Mouse (Mus musculus) cortical plate, adult 2 months (tissue): Measurements from ENCODE around the gene Tyrobp. TPM values are rescaled to one million over a fixed set of nuclear protein-coding genes. Genes with fewer than 3 reads are reported as not detected.

Experiments used
- H3K27ac ChIP-seq: fragments of 200-500 bp; 2 replicates; pipeline ENCODE4 v1.5.1; 2012; ENCODE audit warnings: low read length, control low read depth, inconsistent platforms; ENCODE audit not compliant: insufficient read depth
- H3K4me1 ChIP-seq: fragments of 200-500 bp; 2 replicates; pipeline ENCODE4 v1.6.1; 2011; ENCODE audit warnings: low read length; ENCODE audit not compliant: control insufficient read depth, insufficient read depth
- H3K4me3 ChIP-seq: fragments of 200-500 bp; 2 replicates; pipeline ENCODE4 v1.5.1; 2011; ENCODE audit warnings: mild to moderate bottlenecking, low read length, control low read depth; ENCODE audit not compliant: insufficient read depth
- CTCF ChIP-seq: fragments of 200-500 bp; IDR thresholded peaks from 2 replicates; pipeline ENCODE4 v1.5.1; 2011; ENCODE audit warnings: mild to moderate bottlenecking, control low read depth, low read length; ENCODE audit not compliant: insufficient read depth; ENCODE audit errors: extremely low read depth
- POLR2A ChIP-seq: fragments of 200-500 bp; IDR thresholded peaks from 2 replicates; pipeline ENCODE4 v1.6.1; 2011; ENCODE audit warnings: mild to moderate bottlenecking, low read length, control low read depth; ENCODE audit not compliant: insufficient read depth; ENCODE audit errors: extremely low read depth
- polyA plus RNA-seq: library from polyadenylated mRNA; depleted of rRNA; stranded (reverse); fragments of >200 nt; gene quantifications from 2 replicates; pipeline ENCODE4 v1.2.3, GENCODE M21; 2012

The Tyrobp gene
- polyA plus RNA-seq, 1 experiment: 78.9 TPM

DNA sequence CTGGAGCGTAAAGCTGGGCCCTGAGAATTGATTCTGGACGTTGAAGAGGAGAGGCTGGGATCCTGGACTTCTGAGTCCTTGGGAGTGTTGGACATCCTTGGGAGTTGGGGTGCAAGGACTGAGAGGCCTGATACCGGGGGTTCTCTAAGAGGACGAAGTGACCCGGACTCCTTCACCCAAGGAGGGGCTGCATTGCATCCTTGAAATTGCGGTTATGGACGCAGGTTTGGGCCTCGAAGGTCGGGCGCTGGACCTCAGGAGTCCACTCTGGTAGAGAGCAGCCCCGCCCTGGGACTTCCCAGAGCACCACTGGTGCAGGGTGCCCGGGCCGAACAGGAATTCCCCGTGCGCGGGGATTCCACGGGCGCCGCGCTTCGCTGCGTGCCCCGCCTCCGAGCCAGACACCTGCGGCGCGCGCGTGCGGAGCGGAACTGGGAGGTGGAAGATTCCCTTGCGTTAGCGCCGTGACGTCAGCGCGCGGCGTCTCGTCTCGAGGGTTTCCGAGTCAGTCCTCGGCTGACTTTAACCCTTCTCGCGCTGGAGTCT, 8.4 kb downstream of the Tyrobp start:
- TF ChIP-seq POLR2A: no peak; the same call in 1 of the 2 replicates
- TF ChIP-seq CTCF: no peak
- Histone ChIP-seq H3K4me3 (peak overlapping the region; percentile 70), H3K4me1 (no peaks in the 10 kb centered on the region), H3K27ac (peak overlapping the region; percentile 68; the same call in 1 of the 2 replicates)

DNA sequence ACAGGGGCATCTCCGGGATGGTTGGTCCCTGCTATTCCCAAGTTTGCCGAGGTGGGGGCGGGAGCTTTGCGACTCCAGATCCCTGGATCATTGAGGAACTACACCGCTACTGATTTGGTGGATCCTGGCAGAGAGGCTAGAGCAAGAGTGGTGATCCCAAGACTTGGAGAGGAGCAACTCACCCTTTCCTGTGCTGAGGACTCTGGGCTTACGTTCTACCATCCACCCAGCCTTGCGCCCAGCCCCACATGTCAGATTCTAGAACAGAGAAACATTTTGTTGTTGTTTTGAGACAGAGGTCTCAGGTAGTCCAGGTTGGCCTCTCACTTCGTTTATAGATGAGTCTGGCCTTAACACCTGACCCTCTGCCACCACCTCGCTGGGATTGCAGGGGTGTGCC, 9.0 kb downstream of the Tyrobp start:
- Histone ChIP-seq H3K4me3 (peak overlapping the region; percentile 70), H3K27ac (peak overlapping the region; percentile 68), H3K4me1 (no peaks in the 10 kb centered on the region)
- TF ChIP-seq CTCF (no peak), POLR2A (no peak)

DNA sequence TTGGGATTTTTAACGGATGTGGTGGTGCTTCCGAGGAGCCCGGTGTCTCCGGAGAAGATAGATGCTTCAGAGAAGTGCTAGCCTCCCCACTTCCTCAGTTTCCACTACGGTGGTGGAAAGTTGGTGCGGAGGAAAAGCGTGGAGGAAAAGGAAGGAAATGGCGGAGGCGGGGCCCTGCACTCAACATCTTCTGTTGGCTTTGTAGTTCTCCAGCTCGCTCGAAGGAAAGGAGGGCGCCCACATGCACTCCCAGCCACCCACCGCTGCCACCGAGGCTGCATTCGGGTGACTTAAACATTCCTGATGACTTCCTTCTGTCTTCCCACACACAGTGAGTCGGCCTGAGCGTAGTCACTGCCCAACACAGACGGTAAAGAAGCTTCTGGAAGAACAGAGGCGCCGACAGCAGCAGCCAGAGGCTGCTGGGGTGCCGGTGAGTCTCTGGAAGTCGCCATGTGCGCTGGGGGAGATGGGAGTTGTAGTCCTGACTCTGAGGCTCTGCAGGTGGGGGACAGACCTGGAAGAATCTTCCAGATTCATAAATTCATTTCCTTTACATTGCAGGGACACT, 9.6 kb downstream of the Tyrobp start:
- TF ChIP-seq CTCF: no peak
- TF ChIP-seq POLR2A: 0 out of 2 replicates have a peak, but pooled peaks have one; percentile 30
- Histone ChIP-seq H3K27ac (peak overlapping the region; percentile 68), H3K4me1 (no peaks in the 10 kb centered on the region), H3K4me3 (peak overlapping the region; percentile 70)

DNA sequence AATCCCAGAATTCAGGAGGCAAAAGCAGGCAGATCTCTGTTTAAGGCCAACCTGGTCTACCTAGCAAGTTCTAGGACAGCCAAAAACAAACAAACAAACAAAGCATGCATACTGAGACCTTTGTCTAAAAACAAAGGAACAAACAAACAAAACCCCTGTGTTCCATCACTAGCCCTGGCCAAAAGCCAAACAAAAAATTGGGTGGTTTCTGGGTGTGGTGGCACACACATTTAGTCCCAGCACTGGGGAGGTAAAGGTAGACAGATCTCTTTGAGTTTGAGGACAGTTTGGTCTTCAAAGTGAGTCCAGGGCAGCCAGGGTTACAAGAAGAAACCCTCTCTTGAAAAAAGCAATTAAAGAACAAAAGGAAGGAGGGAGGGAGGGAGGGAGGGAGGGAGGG, 15.8 kb downstream of the Tyrobp start:
- TF ChIP-seq CTCF (no peak), POLR2A (no peak)
- Histone ChIP-seq H3K4me1 (no peaks in the 10 kb centered on the region; the same call in 1 of the 2 replicates), H3K4me3 (no peak overlapping the region), H3K27ac (no peak overlapping the region)

DNA sequence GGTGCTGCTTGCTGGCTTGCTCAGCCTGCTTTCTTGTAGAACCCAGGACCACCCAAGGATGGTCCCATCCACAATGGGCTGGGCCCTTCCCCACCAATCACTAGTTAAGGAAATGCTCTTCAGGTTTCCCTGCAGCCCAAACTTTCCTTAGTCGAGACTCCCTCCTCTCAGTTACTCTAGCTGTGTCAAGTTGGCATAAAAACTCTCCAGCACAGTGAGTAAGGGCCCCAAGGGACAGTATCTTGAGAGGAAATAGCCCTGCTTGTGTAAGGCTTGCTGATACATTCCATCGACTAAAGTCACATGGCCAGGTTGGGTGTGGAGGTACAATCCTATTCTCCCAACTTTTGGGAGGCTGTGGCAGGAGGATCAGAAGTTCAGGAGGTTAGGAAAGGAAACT, 16.6 kb downstream of the Tyrobp start:
- TF ChIP-seq CTCF: no peak
- TF ChIP-seq POLR2A: no peak
- Histone ChIP-seq H3K4me3 (no peak overlapping the region), H3K27ac (no peak overlapping the region), H3K4me1 (no peaks in the 10 kb centered on the region; the same call in 1 of the 2 replicates)

DNA sequence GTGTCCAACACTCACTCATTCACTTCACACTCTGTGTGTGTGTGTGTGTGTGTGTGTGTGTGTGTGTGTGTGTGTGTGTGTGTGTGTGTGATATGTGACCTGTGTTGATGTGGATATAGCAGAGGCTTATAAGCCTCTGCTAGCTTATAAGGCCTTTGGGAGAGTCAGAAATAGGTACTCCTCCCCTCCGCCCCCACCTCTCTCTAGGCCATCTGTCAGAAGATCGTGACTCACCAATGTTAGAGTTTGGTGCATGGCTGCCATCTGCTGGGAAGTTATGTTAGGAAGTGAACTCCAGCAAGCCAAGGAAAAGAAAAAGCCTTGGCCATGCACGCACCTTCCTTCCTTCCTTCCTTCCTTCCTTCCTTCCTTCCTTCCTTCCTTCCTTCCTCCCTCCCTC, 18.2 kb downstream of the Tyrobp start:
- H3K27ac ChIP-seq: peak overlapping the region; percentile 43; the same call in 1 of the 2 replicates
- TF ChIP-seq POLR2A (no peak), CTCF (peak; percentile 81)
- H3K4me3 ChIP-seq: no peak overlapping the region
- H3K4me1 ChIP-seq: no peaks in the 10 kb centered on the region; the same call in 1 of the 2 replicates

DNA sequence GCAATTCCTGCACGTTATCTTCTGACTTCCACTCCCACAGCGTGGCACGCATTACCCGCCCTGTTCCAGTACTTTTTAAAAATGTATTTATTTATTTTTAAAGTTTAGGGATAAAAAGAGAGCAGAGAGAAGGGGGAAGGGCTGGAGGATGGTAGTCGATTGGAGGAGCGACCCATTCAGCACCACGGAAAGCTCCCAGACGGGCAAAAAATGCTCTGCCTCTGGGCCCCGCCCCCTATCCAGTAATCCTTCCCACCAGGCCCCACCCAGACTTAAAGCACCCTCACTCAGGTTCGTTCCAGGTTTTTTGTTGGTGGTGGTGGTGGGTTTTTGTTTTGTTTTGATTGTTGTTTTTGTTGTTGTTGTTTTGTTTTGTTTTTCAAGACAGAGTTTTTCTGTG, 20.7 kb downstream of the Tyrobp start:
- Histone ChIP-seq H3K4me1 (no peaks in the 10 kb centered on the region; the same call in 1 of the 2 replicates), H3K27ac (no peak overlapping the region), H3K4me3 (no peak overlapping the region)
- TF ChIP-seq POLR2A: no peak
- TF ChIP-seq CTCF: no peak

DNA sequence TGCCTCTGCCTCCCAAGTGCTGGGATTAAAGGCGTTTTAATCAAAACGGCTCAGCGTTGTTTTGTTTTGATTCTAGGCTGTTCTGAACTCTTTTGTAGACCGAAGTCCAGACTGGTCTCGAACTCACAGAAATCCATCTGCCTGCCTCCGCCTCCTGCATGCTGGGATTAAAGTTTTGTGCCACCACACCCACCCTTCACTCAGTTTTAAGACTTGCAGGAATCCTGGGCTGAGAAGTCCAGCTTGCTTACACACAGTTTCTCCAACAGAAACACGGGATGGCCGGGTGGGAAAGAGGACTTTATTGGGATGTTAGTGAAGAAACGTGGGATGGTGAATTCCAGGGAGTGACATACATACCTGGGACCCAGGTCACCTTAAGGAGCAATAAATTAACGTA, 21.1 kb downstream of the Tyrobp start:
- Histone ChIP-seq H3K4me3 (no peak overlapping the region), H3K4me1 (no peaks in the 10 kb centered on the region; the same call in 1 of the 2 replicates), H3K27ac (no peak overlapping the region)
- TF ChIP-seq CTCF: no peak
- no peak for TF ChIP-seq POLR2A

DNA sequence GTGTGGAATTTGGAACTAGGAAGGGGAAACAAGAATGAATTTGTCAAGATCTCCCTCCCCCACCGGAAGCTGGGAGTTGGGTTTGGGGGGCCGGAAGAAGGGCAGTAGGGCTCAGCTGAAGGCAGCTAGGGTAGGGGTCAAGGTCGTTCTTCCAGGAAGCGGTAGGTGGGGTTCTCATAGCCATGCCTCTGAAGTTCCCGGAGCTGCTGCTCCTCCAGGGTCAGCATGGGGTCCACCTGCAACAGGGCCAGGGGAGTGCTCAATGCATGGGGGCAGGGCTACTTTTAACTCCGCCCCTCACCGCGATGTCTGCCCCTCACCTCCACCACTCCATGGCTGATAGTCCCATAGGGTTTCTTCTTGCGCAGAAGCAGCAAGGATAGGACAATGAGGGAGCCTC, 21.6 kb downstream of the Tyrobp start:
- no peak overlapping the region for H3K4me3 ChIP-seq
- H3K27ac ChIP-seq: no peak overlapping the region
- TF ChIP-seq POLR2A: no peak
- no peak for TF ChIP-seq CTCF
- no peaks in the 10 kb centered on the region; the same call in 1 of the 2 replicates for H3K4me1 ChIP-seq

DNA sequence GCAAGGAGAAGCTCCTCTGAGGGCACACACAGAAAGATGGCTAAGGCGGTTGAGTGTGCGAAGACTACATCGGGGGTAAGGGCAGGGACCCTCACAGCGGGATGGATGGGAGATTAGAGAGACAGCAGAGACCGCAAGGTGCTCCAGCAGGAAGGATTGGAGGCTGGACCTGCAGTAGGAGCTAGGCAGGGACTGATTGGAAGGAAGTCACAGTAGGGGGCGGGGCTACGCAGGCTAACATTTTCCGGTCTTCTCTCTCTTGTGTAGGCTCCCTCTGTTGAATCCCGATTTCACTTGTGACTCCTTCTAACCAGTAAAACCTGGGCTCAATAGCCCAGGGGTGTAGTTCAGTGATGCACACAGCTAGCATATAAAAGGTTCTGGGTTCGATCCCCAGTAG, 23.3 kb downstream of the Tyrobp start:
- Histone ChIP-seq H3K4me1 (no peaks in the 10 kb centered on the region), H3K27ac (no peak overlapping the region), H3K4me3 (no peak overlapping the region)
- no peak for TF ChIP-seq CTCF
- no peak for TF ChIP-seq POLR2A

DNA sequence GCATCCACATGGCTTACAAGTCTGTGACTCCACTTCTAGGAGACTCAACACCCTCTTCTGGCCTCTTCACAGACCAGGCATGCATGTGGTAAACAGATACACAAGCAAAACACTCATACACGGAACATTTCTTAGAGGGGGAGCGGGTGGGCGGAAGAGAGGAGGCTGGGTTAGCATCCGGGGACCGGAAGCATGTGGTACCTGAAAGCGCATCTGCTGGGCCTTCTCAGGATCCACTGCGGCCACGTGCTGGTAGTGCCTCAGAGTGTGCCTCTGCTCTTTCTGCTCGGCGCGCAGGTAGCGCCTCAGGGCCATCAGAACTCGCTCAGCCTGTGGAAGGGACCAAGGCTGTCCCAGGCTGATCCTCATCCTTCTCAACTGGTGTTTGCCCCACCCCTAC, 26.2 kb downstream of the Tyrobp start:
- H3K4me3 ChIP-seq: no peak overlapping the region
- no peaks in the 10 kb centered on the region for H3K4me1 ChIP-seq
- H3K27ac ChIP-seq: no peak overlapping the region
- no peak for TF ChIP-seq POLR2A
